Mouse (Mus musculus) hindbrain, embryonic 11.5 days (tissue): ENCODE data around the gene Arhgap11a. TPM values are rescaled to one million over a fixed set of nuclear protein-coding genes. Genes with fewer than 3 reads are reported as not detected.

Source experiments
- ATAC-seq: fragments of 200-750 bp; cut with Nextera tagmentation; 2 replicates; pipeline ENCODE4 v1.8.0; 2017; ENCODE audit warnings: mild to moderate bottlenecking, moderate TSS enrichment, moderate library complexity; ENCODE audit not compliant: low FRiP score
- DNase-seq: peaks from one replicate; pipeline ENCODE4 v3.0.0-alpha.2; 2015; ENCODE audit warnings: low spot score
- H3K27ac ChIP-seq: fragments of 300-500 bp; sonication (generic); 2 replicates; pipeline ENCODE4 v1.5.1; 2014; ENCODE audit warnings: mild to moderate bottlenecking, low read depth, low read length
- H3K27me3 ChIP-seq: fragments of 300-500 bp; sonication (generic); 2 replicates; pipeline ENCODE4 v1.6.1; 2014; ENCODE audit warnings: mild to moderate bottlenecking, low read length, moderate library complexity, mixed read lengths; ENCODE audit not compliant: control insufficient read depth, insufficient read depth
- H3K36me3 ChIP-seq: fragments of 300-500 bp; sonication (generic); 2 replicates; pipeline ENCODE4 v1.6.1; 2014; ENCODE audit warnings: mild to moderate bottlenecking, low read length, moderate library complexity, mixed read lengths; ENCODE audit not compliant: control insufficient read depth, insufficient read depth
- H3K4me1 ChIP-seq: fragments of 300-500 bp; sonication (generic); replicated peaks from 2 replicates; pipeline ENCODE4 v1.6.1; 2014; ENCODE audit warnings: low read length, mixed read lengths; ENCODE audit not compliant: control insufficient read depth, insufficient read depth
- H3K4me2 ChIP-seq: fragments of 300-500 bp; sonication (generic); replicated peaks from 2 replicates; pipeline ENCODE4 v1.6.1; 2014; ENCODE audit warnings: mild to moderate bottlenecking, low read depth, low read length
- H3K4me3 ChIP-seq: fragments of 300-500 bp; sonication (generic); 2 replicates; pipeline ENCODE4 v1.5.1; 2014; ENCODE audit warnings: low read depth, low read length
- H3K9ac ChIP-seq: fragments of 300-500 bp; sonication (generic); 2 replicates; pipeline ENCODE4 v1.6.1; 2014; ENCODE audit warnings: low read depth, low read length
- H3K9me3 ChIP-seq: fragments of 300-500 bp; sonication (generic); 2 replicates; pipeline ENCODE4 v1.6.1; 2016; ENCODE audit warnings: low read length; ENCODE audit not compliant: control insufficient read depth
- WGBS: fragments of 180-500 bp; shearing (Covaris S2); extraction: QIAGEN DNeasy Blood & Tissue Kit; methylation state at CpG from one replicate; pipeline ENCODE4 v1.1.7; 2014; 5-methylcytosine and 5-hydroxymethylcytosine counted together
- polyA plus RNA-seq: library from polyadenylated mRNA; unstranded; fragments of >200 nt; fragmentation: Nextera tagmentation; extraction: Ambion mirVana; gene quantifications from 2 replicates; pipeline ENCODE4 v1.2.1, GENCODE M21; 2014

The Arhgap11a gene
- polyA plus RNA-seq, 1 experiment from 2014 or later, result 9.0 TPM

GRCm38 (mm10) chr2:113847678-113848244, 700 bp downstream of the Arhgap11a start:
- Histone ChIP-seq H3K9me3 (no peaks in the 10 kb centered on the region), H3K4me1 (peaks cover 4% of the 10 kb centered on the region), H3K27me3 (no peaks in the 10 kb centered on the region), H3K36me3 (peaks cover 4% of the 10 kb centered on the region; the same call in 1 of the 2 replicates), H3K9ac (peak overlapping the region; percentile 71), H3K27ac (no peak overlapping the region; the same call in 1 of the 2 replicates), H3K4me3 (peak overlapping the region; percentile 54), H3K4me2 (peak overlapping the region; percentile 62)
- under 1% methylated on average over 24 of the region's 24 CpGs for WGBS
- DNase-seq (no peak), ATAC-seq (peak; percentile 18)

- Histone ChIP-seq H3K27me3 (no peaks in the 10 kb centered on the region), H3K4me2 (no peak overlapping the region), H3K4me3 (no peak overlapping the region), H3K27ac (no peak overlapping the region), H3K9me3 (no peaks in the 10 kb centered on the region), H3K4me1 (peaks cover 4% of the 10 kb centered on the region), H3K9ac (no peak overlapping the region), H3K36me3 (peaks cover 4% of the 10 kb centered on the region; the same call in 1 of the 2 replicates)
- ATAC-seq, result no peak
- DNase-seq, result no peak
- 91% methylated on average over 4 of the region's 4 CpGs for WGBS
These were observed 3.4 kb downstream of the Arhgap11a start for GRCm38 (mm10) chr2:113845081-113845480.

DNA sequence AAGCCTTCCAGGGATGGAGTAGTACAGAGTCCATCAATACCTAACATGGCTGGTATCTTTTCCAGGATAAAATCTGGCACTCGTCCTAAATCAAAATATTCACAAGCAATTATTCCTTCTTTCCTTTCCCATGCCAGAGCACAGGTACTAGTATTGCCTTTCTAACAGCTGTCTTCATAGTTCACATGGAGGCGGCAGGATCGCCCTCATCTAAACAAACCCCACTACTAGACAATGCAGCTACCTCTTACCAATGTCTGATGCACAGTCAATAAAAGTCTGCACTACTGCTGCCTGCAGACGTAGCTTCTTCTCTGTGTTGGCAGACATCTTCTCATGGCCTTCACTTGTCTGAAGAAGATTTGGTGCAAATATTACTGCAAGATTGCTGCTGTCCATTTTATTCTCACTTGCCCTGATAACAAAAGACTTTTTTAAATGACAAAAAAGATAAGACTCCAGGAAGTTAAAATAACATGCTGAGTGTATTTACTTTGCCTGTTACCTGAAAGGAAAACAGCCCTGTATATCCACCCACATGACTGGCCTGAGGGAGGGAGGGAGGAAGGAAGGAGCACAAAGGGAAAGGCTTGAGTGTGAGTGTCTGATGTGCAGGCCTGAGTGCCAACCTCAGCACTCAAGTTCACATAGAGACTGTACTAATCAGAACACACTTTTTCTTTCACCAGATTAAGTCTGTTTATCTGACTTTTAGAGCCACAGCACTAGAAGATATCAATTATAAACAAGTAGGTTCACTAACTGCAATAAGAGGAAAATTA, 6.6 kb downstream of the Arhgap11a start:
- Histone ChIP-seq H3K9ac (no peak overlapping the region), H3K9me3 (no peaks in the 10 kb centered on the region), H3K4me2 (no peak overlapping the region), H3K4me1 (peaks cover 2% of the 10 kb centered on the region; the same call in 1 of the 2 replicates), H3K36me3 (peaks cover 4% of the 10 kb centered on the region; the same call in 1 of the 2 replicates), H3K27ac (no peak overlapping the region), H3K4me3 (no peak overlapping the region), H3K27me3 (no peaks in the 10 kb centered on the region)
- ATAC-seq (no peak), DNase-seq (no peak)
- WGBS, result 94% methylated on average over 4 of the region's 4 CpGs

DNA sequence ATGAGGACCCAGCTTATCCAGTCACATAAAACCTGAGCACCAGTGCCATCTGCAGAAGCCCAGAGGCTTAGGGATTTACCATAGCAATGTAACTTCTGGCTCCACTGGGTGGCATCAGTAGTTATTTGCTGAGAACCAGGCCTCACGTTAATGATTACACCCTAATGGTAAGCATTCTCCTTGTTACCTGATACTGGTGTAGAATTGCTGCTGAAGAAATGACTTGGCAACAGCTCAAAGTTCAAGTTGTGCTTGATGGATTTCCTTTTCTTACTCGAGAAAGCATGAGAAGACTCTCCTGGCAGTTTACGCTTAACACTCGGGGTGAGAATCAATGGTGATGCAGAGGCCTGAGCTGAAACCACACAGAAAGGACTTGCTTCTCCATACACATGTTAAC, 9.0 kb downstream of the Arhgap11a start:
- Histone ChIP-seq H3K9ac (no peak overlapping the region), H3K27me3 (no peaks in the 10 kb centered on the region), H3K27ac (no peak overlapping the region), H3K4me1 (no peaks in the 10 kb centered on the region), H3K9me3 (no peaks in the 10 kb centered on the region), H3K36me3 (peaks cover 6% of the 10 kb centered on the region; the same call in 1 of the 2 replicates), H3K4me3 (no peak overlapping the region), H3K4me2 (no peak overlapping the region)
- WGBS, result 78% methylated on average over 4 of the region's 4 CpGs
- no peak for ATAC-seq
- DNase-seq, result no peak

DNA sequence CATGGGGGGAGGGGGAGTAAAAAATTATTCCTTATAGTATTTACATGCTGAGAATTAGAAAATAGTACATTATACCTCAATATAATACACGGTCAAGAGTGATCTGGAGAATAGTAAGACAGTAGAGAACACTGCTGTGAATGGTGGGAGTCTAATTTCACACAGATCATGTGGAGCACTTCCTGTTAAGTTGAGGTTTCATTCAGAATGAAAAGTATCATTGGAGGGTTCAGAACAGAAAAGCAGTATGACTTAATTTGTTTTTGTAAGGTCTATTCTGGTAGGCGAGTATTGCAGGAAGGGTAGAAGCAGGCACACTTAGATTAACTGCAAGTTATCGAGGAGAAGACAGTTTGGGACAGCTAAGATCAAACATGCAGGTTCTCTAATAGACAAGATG, 13.2 kb downstream of the Arhgap11a start:
- WGBS, result 88% methylated on average over 3 of the region's 3 CpGs
- no peaks in the 10 kb centered on the region for H3K4me1 ChIP-seq
- ATAC-seq, result no peak

DNA sequence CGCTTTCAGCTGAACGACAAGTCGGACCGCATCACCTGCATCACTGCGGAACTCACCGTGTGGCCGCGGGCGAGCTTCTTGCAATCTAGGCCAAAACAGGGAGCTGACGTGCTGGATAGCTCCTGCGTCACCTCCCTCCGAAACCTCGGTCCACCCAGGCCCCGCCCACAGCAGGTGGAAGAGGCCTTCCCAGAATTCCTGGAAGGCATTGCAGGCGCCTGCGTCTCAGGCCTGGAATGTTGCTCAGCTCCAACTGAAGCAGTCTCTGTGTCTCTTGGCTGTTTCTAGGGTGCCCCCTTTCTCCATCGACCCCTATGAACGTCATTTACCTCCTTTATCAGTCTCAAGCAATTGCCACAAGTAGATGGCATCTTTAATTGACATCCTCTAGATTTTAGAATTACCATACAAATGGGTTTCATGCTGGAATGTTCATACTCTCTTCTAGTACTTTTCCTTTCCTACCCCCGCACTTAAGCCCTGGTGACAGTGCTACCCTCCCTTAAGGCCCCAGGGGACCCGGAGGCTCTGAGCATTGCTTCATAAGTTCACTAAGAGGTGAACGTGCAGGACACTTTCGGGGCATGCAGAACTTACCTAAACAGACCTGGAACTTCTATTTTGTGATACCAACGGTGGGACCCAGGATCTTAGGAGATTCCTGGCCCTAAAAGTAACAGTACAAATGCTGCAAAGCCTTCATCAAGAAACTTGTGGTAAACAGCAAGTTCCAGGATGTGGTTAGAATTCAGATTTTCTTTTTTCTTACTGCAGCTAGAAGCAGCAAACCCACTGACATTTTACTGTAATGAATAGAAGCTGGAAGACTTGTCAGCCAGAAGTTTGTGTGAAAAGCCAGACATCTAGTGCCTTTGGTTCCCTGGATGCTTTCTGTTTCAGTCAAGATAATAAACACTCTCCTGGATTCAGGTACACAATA, 19.2 kb downstream of the Arhgap11a start, which contains the start of gene Scg5:
Scg5 (minus strand) TSS at position 179 of the 940 bp plus-strand sequence.
- peak within 1 kb of the TSS; percentile 44 for H3K4me3 ChIP-seq
- H3K27ac ChIP-seq, result peak within 1 kb of the TSS; percentile 78
- 10% methylated on average over 23 of the region's 23 CpGs for WGBS
- peak; percentile 88 for DNase-seq
- H3K27me3 ChIP-seq, result no peaks in the 10 kb centered on the region
- H3K4me1 ChIP-seq, result no peaks in the 10 kb centered on the region
- ATAC-seq, result peak; percentile 96
- peak within 1 kb of the TSS; percentile 68 for H3K9ac ChIP-seq
- no peaks in the 10 kb centered on the region for H3K9me3 ChIP-seq
- H3K36me3 ChIP-seq, result peaks cover 7% of the 10 kb centered on the region
- peak within 1 kb of the TSS; percentile 50 for H3K4me2 ChIP-seq

More for the DNA sequence above, 13.2 kb downstream of the Arhgap11a start:
- DNase-seq, result no peak
- no peaks in the 10 kb centered on the region for H3K9me3 ChIP-seq
- peaks cover 13% of the 10 kb centered on the region for H3K36me3 ChIP-seq
- no peaks in the 10 kb centered on the region for H3K27me3 ChIP-seq
- H3K27ac ChIP-seq, result no peak overlapping the region
- H3K4me2 ChIP-seq, result no peak overlapping the region
- no peak overlapping the region for H3K9ac ChIP-seq
- H3K4me3 ChIP-seq, result no peak overlapping the region

DNA sequence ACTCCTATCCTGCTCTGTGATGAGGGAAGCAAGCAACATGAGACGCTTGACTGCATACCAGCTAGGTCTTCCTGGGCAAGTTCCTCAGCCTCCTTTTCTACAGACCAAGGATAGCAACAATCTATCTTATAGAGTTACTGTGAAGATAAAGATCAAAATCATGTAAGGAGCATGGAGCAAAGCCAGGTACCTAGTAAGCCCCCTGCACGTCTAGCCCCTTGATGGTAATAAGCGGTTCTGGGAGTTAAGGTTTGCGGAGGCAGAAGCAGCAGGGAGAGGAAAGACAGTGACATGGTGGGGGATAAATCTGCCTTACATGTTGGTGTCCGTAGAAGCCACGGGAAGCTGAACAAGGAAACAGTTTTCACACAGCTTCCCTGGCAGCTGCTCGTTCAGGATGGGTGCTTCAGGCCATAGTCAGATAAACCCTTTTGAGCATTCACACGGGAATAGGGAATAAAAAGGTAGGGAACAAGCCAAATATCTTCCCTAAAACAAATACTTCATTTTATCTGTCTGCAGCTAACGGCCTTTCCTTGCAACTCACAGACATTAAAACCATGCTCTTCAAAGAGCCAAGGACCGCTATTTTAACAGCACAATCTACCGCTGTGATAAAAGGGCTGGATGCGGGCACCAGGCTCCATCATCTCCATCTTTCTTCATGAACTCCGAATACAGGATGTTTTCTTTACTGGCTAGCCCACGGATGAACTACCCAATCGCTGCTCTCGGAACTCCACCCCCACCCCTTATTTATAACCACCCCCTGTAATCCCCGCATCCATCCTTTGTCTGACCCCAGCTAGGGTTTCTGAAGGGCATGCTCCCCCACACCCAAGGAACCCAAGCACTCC, 20.1 kb downstream of the Arhgap11a start:
- Histone ChIP-seq H3K4me3 (peak overlapping the region; percentile 44), H3K4me2 (peak overlapping the region; percentile 50), H3K27me3 (no peaks in the 10 kb centered on the region), H3K27ac (peak overlapping the region; percentile 78), H3K36me3 (peaks cover under 1% of the 10 kb centered on the region), H3K9me3 (no peaks in the 10 kb centered on the region), H3K9ac (peak overlapping the region; percentile 68), H3K4me1 (no peaks in the 10 kb centered on the region)
- ATAC-seq (peak; percentile 93), DNase-seq (peak; percentile 34)
- WGBS, result 19% methylated on average over 17 of the region's 17 CpGs

DNA sequence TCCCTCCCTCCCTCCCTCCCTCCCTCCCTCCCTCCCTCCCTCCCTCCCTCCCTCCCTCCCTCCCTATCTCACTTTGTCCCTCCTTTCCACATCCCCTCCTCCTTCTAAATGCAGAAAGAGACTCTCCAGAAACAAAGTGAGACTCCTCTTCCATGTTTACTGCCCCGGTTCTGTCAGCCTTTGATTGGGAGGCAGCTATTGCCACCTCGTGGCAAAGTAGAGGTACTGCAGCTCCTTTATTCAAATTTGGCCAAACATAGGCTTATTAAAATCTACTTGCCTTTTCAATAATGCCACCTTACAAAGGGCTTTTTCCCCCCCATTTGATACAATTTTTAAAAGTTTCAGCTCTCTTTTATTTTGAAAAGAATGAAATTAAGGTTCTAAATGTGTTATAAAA, 24.6 kb downstream of the Arhgap11a start:
- no peak overlapping the region for H3K9ac ChIP-seq
- H3K27ac ChIP-seq, result no peak overlapping the region
- no peak overlapping the region for H3K4me2 ChIP-seq
- H3K27me3 ChIP-seq, result no peaks in the 10 kb centered on the region
- no peaks in the 10 kb centered on the region for H3K36me3 ChIP-seq
- H3K4me1 ChIP-seq, result no peaks in the 10 kb centered on the region
- ATAC-seq (no peak), DNase-seq (peak; percentile 73)
- 0% methylated on average over 2 of the region's 2 CpGs for WGBS
- no peaks in the 10 kb centered on the region for H3K9me3 ChIP-seq
- H3K4me3 ChIP-seq, result no peak overlapping the region
